Mouse (Mus musculus) gastrocnemius, postnatal 10 days (tissue): ENCODE data around the gene Olfr836. TPM values are rescaled to one million over a fixed set of nuclear protein-coding genes. Genes with fewer than 3 reads are reported as not detected.
"Not testable (repeated sequence)": the region's sequence is repeated elsewhere in the genome, so short reads cannot be mapped to it uniquely, and the experiment has no call there.

ENCODE experiments used
- DNase-seq: peaks from one replicate; pipeline ENCODE4 v3.0.0; 2021; ENCODE audit warnings: mixed read lengths
- long read RNA-seq, 2 experiments: library from polyadenylated mRNA; stranded (forward); transcript quantifications; one replicate each; pipeline ENCODE4 v2.0.0; 2021
- total RNA-seq, 2 experiments: library from RNA; stranded (reverse); gene quantifications; 2 replicates each; pipeline ENCODE4 v1.2.3; 2021

Olfr836 gene
- total RNA-seq, result not detected
- long read RNA-seq, experiment 1, result 0 reads
- long read RNA-seq, experiment 2, result 0 reads

DNA sequence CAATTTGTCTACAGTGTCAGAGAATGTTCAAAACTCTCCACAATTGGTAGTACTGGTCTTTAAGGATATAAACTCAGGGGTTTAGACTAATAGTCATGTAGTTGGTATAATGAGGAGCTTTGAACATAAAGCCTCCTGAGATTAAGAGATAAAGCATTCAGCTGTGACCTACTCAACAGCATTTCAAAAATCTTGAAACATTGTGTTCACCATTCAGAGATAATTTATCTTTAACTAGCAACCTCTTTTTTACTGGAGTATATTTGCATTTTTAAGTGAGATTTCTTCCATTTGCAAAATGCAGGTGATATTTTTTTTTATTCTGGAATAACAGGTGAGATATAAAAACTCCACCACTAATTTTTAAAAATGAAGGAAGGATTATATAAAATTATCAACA is at the start of gene Olfr836:
Gene Olfr836, plus strand, starts transcription at position 301 of the 400 bp plus-strand sequence.
- no peak for DNase-seq

DNA sequence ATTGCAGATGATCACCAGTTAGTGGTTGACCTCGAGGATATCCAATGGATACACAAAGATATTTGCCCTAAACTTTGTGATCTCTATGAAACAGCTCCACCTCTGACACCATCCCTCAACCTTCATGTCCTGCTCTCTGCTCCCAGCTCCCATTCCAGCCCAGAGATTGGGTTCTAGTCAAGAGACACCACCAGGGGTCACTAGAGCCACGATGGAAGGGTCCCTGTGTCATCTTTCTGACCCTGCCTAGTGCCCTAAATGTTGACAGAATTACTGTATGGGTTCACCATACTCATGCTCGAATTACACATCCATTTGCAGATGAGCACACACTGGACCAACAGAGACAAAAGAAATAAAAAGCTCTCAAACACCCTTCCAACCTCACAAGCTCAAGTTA is 35.2 kb upstream of the Olfr836 start:
- DNase-seq, result no peak

DNA sequence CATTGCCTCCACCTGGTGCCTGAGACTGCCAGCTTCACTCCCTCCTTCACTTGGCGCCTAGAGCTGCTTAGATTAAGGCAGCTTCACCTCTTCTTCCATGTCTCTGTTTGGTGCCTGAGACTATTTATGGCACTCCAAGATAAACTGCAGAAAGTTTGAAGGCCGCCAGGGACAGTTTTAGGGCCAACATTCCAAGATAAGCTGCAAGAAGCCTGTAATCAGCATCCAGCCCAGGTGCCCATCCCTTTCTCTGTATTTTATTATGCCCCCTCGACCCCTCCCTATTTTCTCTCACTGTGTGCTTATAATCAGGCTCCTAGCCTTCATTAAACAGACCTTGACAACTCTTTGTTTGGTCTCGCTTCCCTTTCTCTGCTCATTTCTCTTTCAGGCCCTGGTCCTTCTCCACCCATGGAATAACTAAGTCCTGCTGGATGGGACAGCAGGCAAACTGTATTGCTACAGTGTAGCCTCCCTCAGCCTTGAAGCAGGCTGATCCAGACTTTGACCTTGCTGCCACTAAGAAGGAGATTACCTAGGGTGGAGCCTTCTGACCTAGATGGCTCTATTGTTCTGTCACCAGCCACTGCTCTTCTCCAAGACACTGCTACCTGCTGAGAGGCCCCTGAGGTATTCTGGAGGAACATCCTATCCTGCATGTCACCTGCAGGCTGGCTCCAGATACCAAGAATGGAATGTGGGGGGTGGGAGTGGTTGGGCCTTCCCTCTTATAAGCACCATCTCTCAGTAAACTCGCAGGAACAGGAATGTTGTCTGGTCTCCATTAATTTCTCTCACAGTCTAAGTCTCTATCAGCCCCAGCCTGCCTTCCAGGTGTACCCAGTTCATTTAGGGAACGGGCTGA is 27.1 kb upstream of the Olfr836 start:
- not testable (repeated sequence) for DNase-seq

DNA sequence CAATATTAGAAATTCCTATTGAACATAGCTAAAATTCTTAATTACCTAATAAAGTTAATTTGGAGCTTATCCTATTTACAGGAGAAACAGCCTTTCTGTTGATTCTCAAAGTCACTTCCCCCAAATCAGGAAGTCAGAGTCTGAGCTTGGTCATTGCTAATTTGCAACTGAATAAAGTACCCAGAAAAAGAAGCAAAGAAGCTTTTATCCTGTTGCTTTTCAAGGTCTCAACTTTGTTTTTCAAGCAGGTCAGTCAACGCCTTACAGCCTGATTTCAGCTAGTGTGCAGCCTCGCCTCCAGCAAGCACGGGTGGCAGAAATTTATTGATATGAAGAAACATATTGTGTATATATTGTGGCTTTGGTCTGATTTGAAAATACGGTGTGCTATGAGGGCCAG is 22.9 kb upstream of the Olfr836 start:
- no peak for DNase-seq

DNA sequence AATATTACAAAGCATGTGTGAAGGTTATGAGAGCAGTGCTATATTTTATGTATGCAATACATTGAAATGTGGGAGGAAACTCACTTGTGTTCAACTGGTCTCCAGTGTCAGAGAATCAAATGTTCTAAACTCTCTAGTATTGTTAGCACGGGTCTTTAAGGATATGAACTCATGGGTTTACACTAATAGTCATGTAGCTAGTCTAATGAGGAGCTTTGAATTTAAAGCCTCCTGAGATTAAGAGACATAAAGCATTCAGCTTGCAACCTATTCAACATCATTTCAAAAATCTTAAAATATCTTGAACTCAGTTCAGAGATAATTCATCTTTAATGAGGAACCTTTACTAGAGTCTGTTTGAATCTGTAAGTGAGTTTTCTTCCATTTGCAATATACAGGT is 15.8 kb downstream of the Olfr836 start, which contains the start of gene Olfr837:
Gene Olfr837, plus strand, starts transcription at position 301 of the 400 bp plus-strand sequence.
- DNase-seq, result no peak

Other genes starting within 250 kb of the Olfr836 start
- gene Olfr830, start 245.7 kb upstream of the Olfr836 start, total RNA-seq, result not detected
- not detected for gene Olfr832, start 183.3 kb upstream of the Olfr836 start, total RNA-seq
- not detected for gene Olfr834, start 132.4 kb upstream of the Olfr836 start, total RNA-seq
- gene Olfr835, start 87.6 kb upstream of the Olfr836 start, total RNA-seq, result not detected
- not detected for gene Olfr837, start 15.9 kb downstream of the Olfr836 start, total RNA-seq
- under 1 TPM in 1 of 2 experiments, not detected in 1; 0.05 TPM for gene Olfr839-ps1, start 56.9 kb downstream of the Olfr836 start, total RNA-seq
- not detected for gene Olfr843, start 131.6 kb downstream of the Olfr836 start, total RNA-seq
- not detected for gene Olfr844, start 196.0 kb downstream of the Olfr836 start, total RNA-seq
- gene Olfr845, start 216.1 kb downstream of the Olfr836 start, total RNA-seq, result not detected
- not detected for gene Olfr846, start 243.6 kb downstream of the Olfr836 start, total RNA-seq